Mouse (Mus musculus) 416B (cell line): ENCODE measurements around the gene Ap5b1.

Source experiments
- DNase-seq: peaks from one replicate; pipeline ENCODE4 v3.0.0; 2011; ENCODE audit warnings: low read depth

The Ap5b1 gene

DNA sequence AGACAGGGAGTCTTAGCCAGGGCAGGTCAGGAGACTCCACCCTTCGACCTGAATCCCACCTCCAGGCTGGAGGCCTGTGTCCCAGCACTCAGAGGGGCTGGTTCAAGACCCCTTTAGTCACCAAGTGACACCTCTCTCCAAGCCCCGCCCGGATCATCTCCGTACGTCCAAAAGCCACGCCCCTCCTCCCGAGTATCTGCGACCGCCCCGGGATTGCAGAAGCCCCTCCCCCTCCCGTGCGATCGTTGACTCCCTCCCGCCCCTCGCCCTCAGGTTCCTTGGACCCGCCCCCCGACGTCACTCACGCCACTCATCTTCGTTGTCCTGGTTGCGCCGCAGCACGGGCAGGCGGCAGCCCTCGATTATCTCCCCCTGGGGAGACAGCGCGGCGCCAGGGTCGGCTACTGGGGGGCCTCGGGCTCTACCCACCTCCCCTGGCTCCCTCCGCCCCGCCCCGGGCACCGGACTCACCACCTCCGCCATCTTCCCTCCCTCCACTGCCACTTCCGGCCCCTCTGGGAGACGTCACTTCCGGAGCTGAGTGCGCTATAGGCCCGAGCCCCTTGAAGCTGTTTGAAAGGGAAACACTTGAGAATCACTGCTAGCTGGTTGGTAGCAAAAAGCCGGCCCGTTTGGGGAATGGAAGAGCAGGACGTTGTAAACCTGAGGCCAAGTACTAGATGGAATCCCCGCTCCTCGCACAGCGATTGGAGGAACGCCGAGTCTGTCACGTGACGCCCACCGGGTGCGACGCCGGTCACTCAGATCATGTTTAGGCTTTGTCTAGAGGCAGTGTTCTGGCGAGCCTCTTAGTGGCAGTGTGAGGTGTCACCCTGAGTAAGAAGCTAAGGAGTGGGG is 42.0 kb downstream of the Ap5b1 start, which contains the start of gene Kat5:
Kat5 (minus strand) TSS at position 691 of the 858 bp plus-strand sequence.
- DNase-seq: peak; percentile 96

DNA sequence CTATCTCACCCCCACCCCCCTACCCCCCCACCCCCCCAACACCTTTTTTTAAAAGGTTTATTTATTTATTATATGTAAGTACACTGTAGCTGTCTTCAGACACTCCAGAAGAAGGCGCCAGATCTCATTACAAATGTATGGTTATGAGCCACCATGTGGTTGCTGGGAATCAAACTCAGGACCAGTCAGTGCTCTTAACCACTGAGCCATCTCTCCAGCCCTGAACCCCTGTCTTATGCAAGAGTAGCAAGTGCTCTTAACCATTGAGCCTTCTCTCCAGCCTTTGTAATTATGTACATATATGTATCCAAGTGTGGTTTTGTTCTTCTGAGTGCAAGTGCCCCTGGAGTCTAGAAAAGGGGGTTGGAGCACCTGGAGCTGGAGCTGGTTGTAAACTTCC is 44.1 kb downstream of the Ap5b1 start:
- peak; percentile 48 for DNase-seq

DNA sequence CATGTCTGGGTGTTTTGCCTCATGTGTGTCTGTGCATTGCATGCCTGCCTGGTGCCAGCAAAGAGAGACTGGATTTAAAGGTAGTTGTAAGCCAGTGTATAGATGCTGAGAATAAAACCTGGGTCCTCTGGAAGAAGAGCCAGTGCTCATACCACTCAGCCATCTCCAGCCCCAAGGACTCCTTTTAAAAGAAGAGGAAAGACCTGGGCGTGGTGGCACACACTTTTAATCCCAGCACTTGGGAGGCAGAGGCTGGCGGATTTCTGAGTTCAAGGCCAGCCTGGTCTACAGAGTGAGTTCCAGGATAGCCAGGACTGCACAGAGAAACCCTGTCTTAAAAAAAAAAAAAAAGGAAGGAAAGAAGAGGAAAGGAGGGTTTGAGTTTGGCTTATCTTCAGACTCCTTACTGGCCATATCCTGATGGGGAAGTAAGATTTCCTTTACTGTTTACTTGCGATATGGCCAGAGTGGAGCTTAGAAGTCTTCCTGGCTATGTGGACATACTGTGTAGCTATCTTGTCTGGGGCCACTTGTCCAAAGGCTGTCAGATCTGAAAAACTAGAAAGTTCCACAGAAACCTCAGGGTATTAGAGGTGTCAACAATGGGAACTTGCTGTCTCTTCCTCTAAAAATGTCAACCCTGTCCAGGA is 45.1 kb downstream of the Ap5b1 start:
- peak; percentile 94 for DNase-seq

DNA sequence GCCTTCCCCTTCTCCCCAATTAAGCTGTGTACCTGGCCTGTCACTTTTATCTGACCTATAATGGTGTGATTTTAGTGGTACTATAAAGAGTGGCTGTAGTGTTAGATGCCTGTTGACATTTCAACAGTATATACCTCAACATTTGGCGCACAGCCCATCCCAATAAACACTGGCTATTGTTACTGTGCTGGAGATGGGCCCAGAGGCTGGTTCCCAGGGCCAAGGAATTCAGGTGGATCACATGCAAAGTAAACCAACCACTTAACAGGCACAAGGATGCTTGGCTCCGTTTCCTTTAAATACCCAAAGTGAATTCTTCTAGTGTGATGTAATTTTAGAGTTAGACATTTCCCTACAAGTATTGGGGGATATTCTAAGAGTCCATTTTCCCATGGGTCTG is 47.1 kb downstream of the Ap5b1 start:
- no peak for DNase-seq

DNA sequence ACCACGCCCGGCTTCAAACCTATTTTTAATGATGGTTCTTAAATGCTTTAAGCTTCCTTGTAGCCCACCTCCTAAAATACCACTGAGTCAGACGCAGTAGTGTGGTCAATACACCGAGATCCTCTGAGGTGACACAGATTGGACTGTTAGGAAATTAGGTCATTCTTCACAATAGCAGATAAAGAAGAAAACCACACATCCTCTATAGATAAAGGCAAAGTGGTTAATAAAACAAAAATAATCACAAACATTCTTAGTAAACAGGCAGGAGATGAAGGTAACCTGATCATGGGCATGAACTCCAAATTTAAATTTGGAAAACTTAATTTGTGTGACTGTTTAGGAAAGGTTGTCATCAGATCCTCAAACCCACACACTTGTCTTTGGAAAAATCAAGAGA is 52.2 kb downstream of the Ap5b1 start:
- DNase-seq: peak; percentile 71
